Mouse (Mus musculus) midbrain, embryonic 13.5 days (tissue): Measurements from ENCODE around the gene Cks1brt. TPM values are rescaled to one million over a fixed set of nuclear protein-coding genes. Genes with fewer than 3 reads are reported as not detected.
A peak's percentile ranks its signal among the peaks of the same experiment; 100 is the strongest.
"Not testable (repeated sequence)": the region's sequence is repeated elsewhere in the genome, so short reads cannot be mapped to it uniquely, and the experiment has no call there.

Experiments used
- ATAC-seq: fragments of 200-750 bp; cut with Nextera tagmentation; 2 replicates; pipeline ENCODE4 v1.8.0; 2017; ENCODE audit warnings: mild to moderate bottlenecking, moderate TSS enrichment, moderate library complexity
- H3K27ac ChIP-seq: fragments of 300-500 bp; sonication (generic); 2 replicates; pipeline ENCODE4 v1.5.1; 2015; ENCODE audit warnings: inconsistent platforms, mild to moderate bottlenecking, moderate library complexity
- H3K27me3 ChIP-seq: fragments of 300-500 bp; sonication (generic); 2 replicates; pipeline ENCODE4 v1.6.1; 2015; ENCODE audit warnings: mild to moderate bottlenecking, inconsistent platforms
- H3K36me3 ChIP-seq: fragments of 300-500 bp; sonication (generic); 2 replicates; pipeline ENCODE4 v1.6.1; 2015; ENCODE audit warnings: mild to moderate bottlenecking, inconsistent platforms
- H3K4me1 ChIP-seq: fragments of 300-500 bp; sonication (generic); replicated peaks from 2 replicates; pipeline ENCODE4 v1.6.1; 2015; ENCODE audit warnings: inconsistent platforms
- H3K4me2 ChIP-seq: fragments of 300-500 bp; sonication (generic); replicated peaks from 2 replicates; pipeline ENCODE4 v1.6.1; 2015; ENCODE audit warnings: moderate library complexity, mild to moderate bottlenecking, inconsistent platforms
- H3K4me3 ChIP-seq: fragments of 300-500 bp; sonication (generic); replicated peaks from 2 replicates; pipeline ENCODE4 v1.5.1; 2015; ENCODE audit warnings: mild to moderate bottlenecking, inconsistent platforms
- H3K9ac ChIP-seq: fragments of 300-500 bp; sonication (generic); replicated peaks from 2 replicates; pipeline ENCODE4 v1.6.1; 2015; ENCODE audit warnings: mild to moderate bottlenecking, inconsistent platforms
- H3K9me3 ChIP-seq: fragments of 300-500 bp; sonication (generic); 2 replicates; pipeline ENCODE4 v1.6.1; 2016; ENCODE audit warnings: mild to moderate bottlenecking, inconsistent platforms
- WGBS: fragments of 180-500 bp; shearing (Covaris S2); methylation state at CpG from one replicate; pipeline ENCODE4 v1.1.7; 2015; 5-methylcytosine and 5-hydroxymethylcytosine counted together
- polyA plus RNA-seq: library from polyadenylated mRNA; unstranded; fragments of >200 nt; fragmentation: Nextera tagmentation; extraction: Ambion mirVana; gene quantifications from 2 replicates; pipeline ENCODE4 v1.2.1, GENCODE M21; 2015

Gene Cks1brt
- polyA plus RNA-seq = not detected in 2 replicates

- H3K4me2 ChIP-seq = no peak within 1 kb of the TSS
- no peak within 1 kb of the TSS for H3K4me3 ChIP-seq
- WGBS = 87% methylated on average over 3 of the region's 3 CpGs
- H3K36me3 ChIP-seq = no peaks in the 10 kb centered on the region
- H3K27ac ChIP-seq = no peak within 1 kb of the TSS
- H3K4me1 ChIP-seq = no peaks in the 10 kb centered on the region
- H3K9ac ChIP-seq = no peak within 1 kb of the TSS
- no peak for ATAC-seq
- peaks cover 30% of the 10 kb centered on the region for H3K9me3 ChIP-seq
- no peaks in the 10 kb centered on the region for H3K27me3 ChIP-seq
Measured at GRCm38 (mm10) chr8:85151624-85152023, at the start of gene Cks1brt. Cks1brt (plus strand) TSS chr8:85151924.

GRCm38 (mm10) chr8:85113241-85113640 lies 38.5 kb upstream of the Cks1brt start:
- H3K4me2 ChIP-seq = no peak overlapping the region
- no peaks in the 10 kb centered on the region for H3K27me3 ChIP-seq
- H3K36me3 ChIP-seq = peaks cover 39% of the 10 kb centered on the region
- no peaks in the 10 kb centered on the region for H3K9me3 ChIP-seq
- no peak overlapping the region for H3K9ac ChIP-seq
- no peaks in the 10 kb centered on the region for H3K4me1 ChIP-seq
- H3K4me3 ChIP-seq = no peak overlapping the region
- 97% methylated on average over 10 of the region's 10 CpGs for WGBS
- no peak overlapping the region for H3K27ac ChIP-seq
- no peak for ATAC-seq

- no peak overlapping the region for H3K4me3 ChIP-seq
- H3K27me3 ChIP-seq = no peaks in the 10 kb centered on the region
- H3K9ac ChIP-seq = no peak overlapping the region
- no peak overlapping the region for H3K27ac ChIP-seq
- ATAC-seq = no peak
- 73% methylated on average over 4 of the region's 4 CpGs for WGBS
- no peak overlapping the region for H3K4me2 ChIP-seq
- H3K36me3 ChIP-seq = peaks cover 22% of the 10 kb centered on the region
- no peaks in the 10 kb centered on the region for H3K9me3 ChIP-seq
- H3K4me1 ChIP-seq = peaks cover 8% of the 10 kb centered on the region; the same call in 1 of the 2 replicates
Measured at GRCm38 (mm10) chr8:85115501-85115900, 36.2 kb upstream of the Cks1brt start.

- Histone ChIP-seq H3K4me3 (no peak overlapping the region), H3K9me3 (no peaks in the 10 kb centered on the region), H3K27me3 (no peaks in the 10 kb centered on the region), H3K36me3 (peaks cover 7% of the 10 kb centered on the region), H3K4me2 (no peak overlapping the region), H3K9ac (no peak overlapping the region), H3K4me1 (peaks cover 8% of the 10 kb centered on the region; the same call in 1 of the 2 replicates), H3K27ac (no peak overlapping the region)
- WGBS = 95% methylated on average over 7 of the region's 7 CpGs
- ATAC-seq = no peak
Measured at GRCm38 (mm10) chr8:85116984-85117383, 34.7 kb upstream of the Cks1brt start.

- peak overlapping the region; percentile 67 for H3K4me3 ChIP-seq
- no peaks in the 10 kb centered on the region for H3K36me3 ChIP-seq
- no peaks in the 10 kb centered on the region for H3K27me3 ChIP-seq
- WGBS = 8% methylated on average over 37 of the region's 37 CpGs
- peak overlapping the region; percentile 79 for H3K9ac ChIP-seq
- peak; percentile 93 for ATAC-seq
- peak overlapping the region; percentile 62 for H3K27ac ChIP-seq
- H3K9me3 ChIP-seq = no peaks in the 10 kb centered on the region
- H3K4me1 ChIP-seq = peaks cover 8% of the 10 kb centered on the region; the same call in 1 of the 2 replicates
- H3K4me2 ChIP-seq = peak overlapping the region; percentile 85
Measured at GRCm38 (mm10) chr8:85119052-85119981, 32.4 kb upstream of the Cks1brt start.

- peak; percentile 34; the same call in 1 of the 2 replicates for ATAC-seq
Measured at GRCm38 (mm10) chr8:85120251-85120650, 31.5 kb upstream of the Cks1brt start.

GRCm38 (mm10) chr8:85122995-85123394 lies 28.7 kb upstream of the Cks1brt start, which contains the start of gene Zfp791:
Zfp791 (minus strand) TSS chr8:85123095.
- no peak for ATAC-seq
- peaks cover 8% of the 10 kb centered on the region; the same call in 1 of the 2 replicates for H3K4me1 ChIP-seq
- no peak within 1 kb of the TSS for H3K9ac ChIP-seq
- no peaks in the 10 kb centered on the region for H3K27me3 ChIP-seq
- no peak within 1 kb of the TSS for H3K27ac ChIP-seq
- no peaks in the 10 kb centered on the region for H3K36me3 ChIP-seq
- no peak within 1 kb of the TSS for H3K4me3 ChIP-seq
- no peak within 1 kb of the TSS for H3K4me2 ChIP-seq
- 82% methylated on average over 3 of the region's 3 CpGs for WGBS
- H3K9me3 ChIP-seq = no peaks in the 10 kb centered on the region

More at GRCm38 (mm10) chr8:85120251-85120650, 31.5 kb upstream of the Cks1brt start:
- 77% methylated on average over 5 of the region's 5 CpGs for WGBS
- H3K4me2 ChIP-seq, H3K9me3 ChIP-seq, H3K9ac ChIP-seq, H3K4me1 ChIP-seq, H3K27ac ChIP-seq, H3K36me3 ChIP-seq, H3K27me3 ChIP-seq, H3K4me3 ChIP-seq: not testable (repeated sequence)

- Histone ChIP-seq H3K9me3 (no peaks in the 10 kb centered on the region), H3K36me3 (no peaks in the 10 kb centered on the region), H3K4me1 (peaks cover 6% of the 10 kb centered on the region; the same call in 1 of the 2 replicates), H3K4me2 (no peak overlapping the region), H3K27me3 (no peaks in the 10 kb centered on the region), H3K27ac (no peak overlapping the region), H3K4me3 (no peak overlapping the region), H3K9ac (no peak overlapping the region)
- ATAC-seq = no peak
- WGBS = 90% methylated on average over 8 of the region's 8 CpGs
Measured at GRCm38 (mm10) chr8:85123691-85124090, 28.0 kb upstream of the Cks1brt start.

- WGBS = 97% methylated on average over 1 of the region's 1 CpGs
- Histone ChIP-seq H3K4me3 (no peak overlapping the region), H3K9me3 (no peaks in the 10 kb centered on the region), H3K4me2 (no peak overlapping the region), H3K27me3 (peaks cover 9% of the 10 kb centered on the region; the same call in 1 of the 2 replicates), H3K9ac (no peak overlapping the region), H3K36me3 (no peaks in the 10 kb centered on the region), H3K4me1 (no peaks in the 10 kb centered on the region), H3K27ac (no peak overlapping the region)
- no peak for ATAC-seq
Measured at GRCm38 (mm10) chr8:85132335-85132734, 19.4 kb upstream of the Cks1brt start.

- H3K36me3 ChIP-seq, H3K4me2 ChIP-seq, H3K4me1 ChIP-seq, H3K27ac ChIP-seq, H3K9ac ChIP-seq, H3K9me3 ChIP-seq, ATAC-seq, H3K27me3 ChIP-seq, H3K4me3 ChIP-seq: not testable (repeated sequence)
- whole genome bisulfite sequencing = 90% methylated on average over 2 of the region's 2 CpGs
Measured at GRCm38 (mm10) chr8:85135690-85136089, 16.0 kb upstream of the Cks1brt start.

GRCm38 (mm10) chr8:85142516-85142915 lies 9.2 kb upstream of the Cks1brt start:
- Histone ChIP-seq H3K4me2 (no peak overlapping the region), H3K27ac (no peak overlapping the region), H3K27me3 (no peaks in the 10 kb centered on the region), H3K9ac (no peak overlapping the region), H3K9me3 (no peaks in the 10 kb centered on the region), H3K4me3 (no peak overlapping the region), H3K4me1 (no peaks in the 10 kb centered on the region), H3K36me3 (no peaks in the 10 kb centered on the region)
- no peak for ATAC-seq
- 96% methylated on average over 4 of the region's 4 CpGs for WGBS

- WGBS = 34% methylated on average over 14 of the region's 14 CpGs
- Histone ChIP-seq H3K27ac (no peak overlapping the region), H3K9me3 (no peaks in the 10 kb centered on the region), H3K36me3 (no peaks in the 10 kb centered on the region), H3K4me2 (no peak overlapping the region), H3K4me3 (no peak overlapping the region), H3K4me1 (no peaks in the 10 kb centered on the region), H3K9ac (no peak overlapping the region), H3K27me3 (peaks cover 3% of the 10 kb centered on the region; the same call in 1 of the 2 replicates)
- no peak for ATAC-seq
Measured at GRCm38 (mm10) chr8:85171291-85171690, 19.6 kb downstream of the Cks1brt start.
